Mouse (Mus musculus): Measurements from ENCODE around the gene Rexo2. TPM values are rescaled to one million over a fixed set of nuclear protein-coding genes. Genes with fewer than 3 reads are reported as not detected.
"Not testable (repeated sequence)": the region's sequence is repeated elsewhere in the genome, so short reads cannot be mapped to it uniquely, and the experiment has no call there.

The Rexo2 gene
- 10 to 100 TPM; 94.1 to 94.4 TPM for total RNA-seq (2021)
- long read RNA-seq, experiment 1, transcript Rexo2-202 (4 exons, 1,780 nt): minor isoform, 8 of 110 reads
- long read RNA-seq, experiment 1, transcript Rexo2-205 (3 exons, 553 nt): minor isoform, 39 of 110 reads
- long read RNA-seq, experiment 1, transcript Rexo2-201 (7 exons, 1,077 nt): major isoform, 47 of 110 reads
- long read RNA-seq, experiment 1, partial matches to known transcripts: 2 of 110 reads
- long read RNA-seq, experiment 1, other reads (novel, unspliced or antisense): 13 of 110 reads
- long read RNA-seq, experiment 2, transcript Rexo2-201 (7 exons, 1,077 nt): major isoform, 69 of 149 reads
- long read RNA-seq, experiment 2, transcript Rexo2-205 (3 exons, 553 nt): minor isoform, 47 of 149 reads
- long read RNA-seq, experiment 2, transcript Rexo2-202 (4 exons, 1,780 nt): minor isoform, 13 of 149 reads
- long read RNA-seq, experiment 2, partial matches to known transcripts: 7 of 149 reads
- long read RNA-seq, experiment 2, other reads (novel, unspliced or antisense): 12 of 149 reads

DNA sequence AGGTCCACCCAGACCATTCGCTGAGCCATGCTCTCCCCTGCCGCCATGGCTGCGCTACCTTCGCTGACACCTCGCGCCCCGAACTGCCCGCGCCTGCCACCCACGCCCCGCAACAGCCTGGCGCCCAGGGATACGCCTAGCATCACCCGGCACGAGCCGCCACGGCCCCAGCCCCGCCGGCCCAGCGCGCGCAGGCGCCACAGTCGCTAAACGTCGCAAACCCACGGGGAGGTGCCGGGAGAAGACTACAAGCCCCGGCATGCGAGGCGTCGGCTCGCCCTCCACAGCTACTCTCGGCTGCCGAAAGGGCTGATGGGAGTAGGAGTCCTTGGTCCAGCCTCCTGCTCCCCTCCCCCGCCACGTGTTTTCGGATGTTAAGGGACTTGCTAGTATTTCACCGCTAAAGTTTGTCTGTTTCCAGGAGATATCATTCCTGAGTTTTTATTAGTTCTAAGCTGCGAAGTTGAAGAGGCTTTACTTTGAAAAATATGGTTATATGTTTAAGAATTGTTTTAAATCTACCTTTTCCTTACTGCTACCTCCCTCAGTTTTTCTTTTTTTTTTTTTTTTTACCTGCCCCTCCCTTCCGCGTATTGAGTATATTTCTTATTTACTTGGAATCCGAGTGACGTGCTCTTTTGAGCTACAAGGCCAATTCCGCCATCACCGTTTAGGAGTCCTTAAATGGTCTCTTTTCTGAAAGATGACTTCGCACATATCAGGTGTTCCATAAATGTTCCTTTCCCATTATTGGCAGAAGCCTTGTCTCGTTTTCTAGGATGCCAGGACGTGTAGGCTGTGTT lies at the start of gene Rexo2:
Gene Rexo2 (minus strand): TSS at position 213 of the 803 bp plus-strand sequence.
- Histone ChIP-seq H3K27ac (peak within 1 kb of the TSS; percentile 90), H3K4me3 (peak within 1 kb of the TSS; percentile 73)
- no peak for TF ChIP-seq CTCF (conservative IDR thresholded peaks at IDR 0.05)
- DNase-seq (ENCODE audit: low spot score in 2 of 2): peak; percentile 96 to 97

- DNase-seq (ENCODE audit: low spot score in 2 of 2): no peak
- no peak for TF ChIP-seq CTCF (conservative IDR thresholded peaks at IDR 0.05)
- Histone ChIP-seq H3K27ac (no peak overlapping the region), H3K4me3 (no peak overlapping the region)
These were observed 46.1 kb upstream of the Rexo2 start for GRCm38 (mm10) chr9:48526520-48526919.

DNA sequence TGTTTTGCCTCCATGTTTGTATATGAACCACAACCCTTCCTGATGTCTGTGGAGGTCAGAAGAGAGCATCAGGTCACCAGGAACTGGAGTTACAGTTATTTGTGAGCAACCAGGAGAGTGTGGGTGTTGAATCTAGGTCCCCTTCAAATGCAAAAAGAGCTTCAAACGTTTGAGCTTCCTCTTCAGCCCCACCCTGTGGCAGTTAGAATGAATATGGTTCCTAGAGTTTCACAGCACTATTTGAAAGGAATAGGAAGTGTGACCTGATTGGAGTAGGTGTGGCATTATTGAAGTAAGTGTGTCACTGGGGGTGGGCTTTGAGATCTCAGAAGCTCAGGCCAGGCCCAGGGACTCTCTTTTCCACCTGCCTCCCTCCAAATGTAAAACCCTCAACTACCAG lies 45.1 kb upstream of the Rexo2 start:
- Histone ChIP-seq H3K4me3 (no peak overlapping the region), H3K27ac (no peak overlapping the region)
- DNase-seq (ENCODE audit: low spot score in 2 of 2): no peak
- TF ChIP-seq CTCF (conservative IDR thresholded peaks at IDR 0.05): peak; percentile 29

DNA sequence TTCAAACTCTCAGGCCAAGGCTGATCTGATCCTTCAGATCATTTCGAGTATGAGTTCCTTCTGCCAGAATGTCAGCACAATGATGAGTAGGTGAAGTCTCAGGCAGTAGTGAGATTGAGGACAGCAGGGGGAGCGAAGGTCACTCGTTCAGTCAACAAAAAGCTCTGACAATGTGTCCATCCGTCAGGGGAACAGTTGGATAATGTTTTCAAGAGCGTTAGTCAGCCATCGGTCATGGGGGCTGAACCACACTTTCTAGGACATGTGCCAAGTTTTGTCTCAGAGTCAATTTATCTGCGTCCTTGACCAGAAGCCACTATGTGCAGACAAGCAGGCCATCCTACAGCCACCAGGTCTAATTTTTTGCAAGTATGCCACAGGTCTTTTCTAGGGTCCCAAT lies 40.0 kb upstream of the Rexo2 start:
- H3K4me3 ChIP-seq; DNase-seq (ENCODE audit: low spot score in 2 of 2); H3K27ac ChIP-seq: not testable (repeated sequence)

DNA sequence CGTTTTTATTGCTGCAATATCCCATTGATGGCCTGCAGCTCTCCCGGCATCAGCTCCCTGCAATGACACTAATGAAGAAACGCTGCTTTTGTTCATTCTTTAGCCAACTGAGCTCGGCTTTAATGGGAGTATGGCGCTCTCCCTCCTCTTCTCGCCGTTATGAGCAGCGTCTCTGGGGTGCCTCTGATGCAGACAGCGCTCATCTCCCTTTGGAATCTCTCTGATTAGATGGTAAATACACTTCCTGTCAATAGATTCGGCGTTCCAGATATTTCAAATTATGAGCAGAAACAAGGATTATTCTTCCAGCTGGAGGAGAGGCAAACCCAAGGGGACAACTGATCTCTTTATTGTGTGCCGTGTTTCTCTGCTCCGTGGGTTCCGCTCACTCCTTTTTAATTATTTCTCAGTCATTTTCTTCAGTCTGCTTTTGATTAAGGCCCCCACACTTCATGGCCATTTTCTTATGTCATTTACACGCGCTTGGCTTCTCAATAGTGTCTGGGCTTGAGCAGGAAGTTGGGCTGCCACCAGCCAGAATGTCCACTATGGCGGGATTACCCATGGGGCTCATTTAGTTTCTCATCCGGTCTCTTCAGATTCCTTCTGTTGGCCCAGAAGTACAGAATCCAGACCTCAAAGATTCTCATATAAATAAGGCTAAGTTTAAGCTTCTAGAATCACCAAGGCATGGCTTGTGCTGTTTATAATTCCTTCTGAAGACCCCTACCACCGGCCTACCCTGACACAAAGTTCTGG lies 37.1 kb upstream of the Rexo2 start:
- no peak for TF ChIP-seq CTCF (conservative IDR thresholded peaks at IDR 0.05)
- H3K27ac ChIP-seq: peak overlapping the region; percentile 25; the same call in 1 of the 2 replicates
- no peak for DNase-seq (ENCODE audit: low spot score in 2 of 2)
- H3K4me3 ChIP-seq: peak overlapping the region; percentile 44

GRCm38 (mm10) chr9:48516615-48517371 lies 36.4 kb upstream of the Rexo2 start:
- no peak for TF ChIP-seq CTCF (conservative IDR thresholded peaks at IDR 0.05)
- peak overlapping the region; percentile 25; the same call in 1 of the 2 replicates for H3K27ac ChIP-seq
- peak overlapping the region; percentile 44 for H3K4me3 ChIP-seq
- no peak for DNase-seq (ENCODE audit: low spot score in 2 of 2)

DNA sequence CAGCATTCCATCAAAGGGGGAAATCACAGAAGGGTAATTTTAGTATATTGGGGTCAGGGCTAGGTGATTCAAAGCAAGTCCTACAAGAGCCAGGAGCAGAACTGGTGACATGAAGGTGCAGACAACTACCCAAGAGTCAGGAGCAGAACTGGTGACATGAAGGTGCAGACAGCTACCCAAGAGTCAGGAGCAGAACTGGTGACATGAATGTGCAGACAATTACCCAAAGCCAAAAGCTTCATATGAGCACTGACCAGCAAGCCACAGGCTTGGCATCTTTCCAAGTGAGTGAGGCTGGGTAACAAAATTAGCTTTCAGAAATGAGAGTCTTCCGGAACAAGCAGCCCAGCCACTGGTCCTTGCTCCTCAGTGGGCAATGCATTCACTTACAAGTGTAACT lies 34.9 kb upstream of the Rexo2 start:
- Histone ChIP-seq H3K27ac (no peak overlapping the region), H3K4me3 (no peak overlapping the region)
- no peak for DNase-seq (ENCODE audit: low spot score in 2 of 2)
- no peak for TF ChIP-seq CTCF (conservative IDR thresholded peaks at IDR 0.05)

DNA sequence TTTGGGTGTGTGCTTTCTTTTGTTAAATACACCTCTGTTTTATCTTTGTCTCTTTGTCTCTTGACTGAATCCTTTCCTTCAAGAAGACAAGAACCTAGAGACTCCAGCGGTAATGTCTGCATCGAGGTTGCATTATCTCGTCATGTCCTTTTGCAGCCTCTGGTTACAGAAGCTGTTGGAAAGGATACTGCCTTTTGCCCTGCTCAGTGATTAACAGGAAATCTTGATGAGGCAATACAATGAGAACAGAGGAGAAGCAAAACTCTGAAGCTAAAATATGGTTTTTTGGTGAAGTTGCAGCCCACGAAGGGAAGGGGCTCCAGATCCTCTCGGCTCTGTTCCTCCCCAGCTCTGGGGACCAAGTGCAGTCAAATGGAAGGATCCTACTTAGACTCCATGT lies 29.7 kb upstream of the Rexo2 start:
- H3K27ac ChIP-seq: no peak overlapping the region
- no peak for DNase-seq (ENCODE audit: low spot score in 2 of 2)
- no peak for TF ChIP-seq CTCF (conservative IDR thresholded peaks at IDR 0.05)
- no peak overlapping the region for H3K4me3 ChIP-seq

DNA sequence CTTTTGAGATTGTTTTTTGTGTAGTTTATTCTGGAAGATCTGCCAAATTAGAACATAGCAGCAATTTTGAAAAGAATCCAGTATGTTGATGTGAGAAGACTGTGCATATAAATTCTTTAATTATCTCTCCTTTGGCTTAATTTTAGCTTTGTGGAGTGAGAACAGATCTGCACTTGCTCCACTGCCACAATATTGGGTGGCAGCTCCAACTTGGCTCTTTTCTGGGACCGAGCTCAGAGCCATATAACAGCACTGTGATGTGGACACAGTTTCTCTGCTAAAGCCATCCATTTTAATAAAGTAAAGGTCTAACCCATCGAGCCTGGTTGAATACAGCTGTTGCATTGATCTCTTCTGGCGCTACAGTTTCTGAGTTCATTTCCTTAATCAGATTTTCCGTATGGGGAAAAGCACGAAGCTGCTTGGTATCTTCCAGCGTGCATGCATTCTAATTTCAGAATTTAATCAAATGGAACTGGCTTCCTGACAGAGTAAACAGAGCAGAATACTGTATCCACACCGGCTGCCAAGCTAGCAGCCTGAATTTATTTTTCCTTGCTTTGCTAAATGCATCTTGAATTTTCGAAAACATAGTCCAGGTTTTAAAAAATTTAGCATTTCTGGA lies 24.4 kb upstream of the Rexo2 start:
- TF ChIP-seq CTCF (conservative IDR thresholded peaks at IDR 0.05): no peak
- Histone ChIP-seq H3K4me3 (peak overlapping the region; percentile 13; the same call in 1 of the 2 replicates), H3K27ac (peak overlapping the region; percentile 80)
- peak; percentile 14 to 53 for DNase-seq (ENCODE audit: low spot score in 2 of 2)

DNA sequence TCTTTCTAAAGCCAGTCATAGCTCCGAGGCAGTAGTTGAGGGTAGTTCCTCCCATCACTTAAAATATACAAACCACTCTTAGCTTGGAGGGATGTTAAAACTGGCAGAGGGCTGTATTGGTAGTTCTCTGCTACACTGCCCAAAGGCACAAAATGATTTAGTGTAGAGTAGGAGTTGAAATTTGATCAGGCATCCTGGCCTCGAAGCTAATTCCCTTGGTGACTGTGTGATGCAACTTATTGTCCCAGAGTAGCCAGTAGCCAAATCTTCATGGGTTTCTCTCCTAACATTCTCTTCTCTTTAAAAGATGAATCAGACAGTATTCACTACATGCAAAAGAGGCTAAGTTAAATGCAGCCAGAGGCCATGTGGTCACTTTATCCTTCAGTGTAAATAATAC lies 22.6 kb upstream of the Rexo2 start:
- no peak overlapping the region for H3K27ac ChIP-seq
- H3K4me3 ChIP-seq: no peak overlapping the region
- no peak for DNase-seq (ENCODE audit: low spot score in 2 of 2)
- no peak for TF ChIP-seq CTCF (conservative IDR thresholded peaks at IDR 0.05)

- H3K4me3 ChIP-seq: no peak overlapping the region
- DNase-seq (ENCODE audit: low spot score in 2 of 2): no peak
- no peak overlapping the region for H3K27ac ChIP-seq
- no peak for TF ChIP-seq CTCF (conservative IDR thresholded peaks at IDR 0.05)
These were observed 20.8 kb upstream of the Rexo2 start for GRCm38 (mm10) chr9:48501192-48501591.

- peak overlapping the region; percentile 94 for H3K27ac ChIP-seq
- peak overlapping the region; percentile 72 for H3K4me3 ChIP-seq
- no peak for DNase-seq (ENCODE audit: low spot score in 2 of 2)
- no peak for TF ChIP-seq CTCF (conservative IDR thresholded peaks at IDR 0.05)
These were observed 15.1 kb upstream of the Rexo2 start for GRCm38 (mm10) chr9:48495548-48495932.

Measured in layer of hippocampus, adult 2 months (tissue).